ENCODE assay signal across 13 mouse cellular contexts in genomic region chr7:70929935-70930334, GRCm38 (mm10).
DNase-seq lines count a peak whose midpoint lies in the region; ATAC-seq lines count a peak whose summit lies in the region.
"Had no signal": no experiment of that assay in that cellular context is flagged by ENCODE, and none has a peak within 500 bp of the region (broad histone marks: within the 10 kb centered on the region; RNA-seq: fewer than 3 reads in every experiment).

No protein-coding gene starts in this region.

- peak overlapping the region; percentile 16; the same call in 1 of the 2 replicates for H3K4me2 ChIP-seq in heart, embryonic 15.5 days
- no peak overlapping the region for H3K4me2 ChIP-seq in embryonic facial prominence, embryonic 11.5 days (ENCODE audit: low read depth, low read length)
- peak overlapping the region; percentile 44 for H3K4me2 ChIP-seq in hindbrain, embryonic 13.5 days
- H3K4me2 ChIP-seq in neural tube, embryonic 12.5 days (replicated peaks) = peak overlapping the region; percentile 45
- no peak overlapping the region for H3K4me2 ChIP-seq in kidney, embryonic 14.5 days (replicated peaks; ENCODE audit: low read depth, low read length)
- H3K4me2 ChIP-seq: stomach, embryonic 15.5 days had no signal

- WGBS in heart, embryonic 15.5 days = 60% methylated on average over 11 of the region's 11 CpGs
- WGBS in embryonic facial prominence, embryonic 11.5 days = 26% methylated on average over 11 of the region's 11 CpGs
- WGBS in hindbrain, embryonic 13.5 days = 16% methylated on average over 11 of the region's 11 CpGs
- 21% methylated on average over 11 of the region's 11 CpGs for WGBS in neural tube, embryonic 12.5 days
- 80% methylated on average over 11 of the region's 11 CpGs for WGBS in kidney, embryonic 14.5 days

- H3K4me3 ChIP-seq in heart, embryonic 15.5 days = no peak overlapping the region; the same call in 1 of the 2 replicates
- H3K4me3 ChIP-seq in embryonic facial prominence, embryonic 11.5 days (ENCODE audit: low read depth, low read length) = no peak overlapping the region
- peak overlapping the region; percentile 19 for H3K4me3 ChIP-seq in hindbrain, embryonic 13.5 days
- no peak overlapping the region for H3K4me3 ChIP-seq in neural tube, embryonic 12.5 days
- no peak overlapping the region for H3K4me3 ChIP-seq in kidney, embryonic 14.5 days (ENCODE audit: low read length)
- H3K4me3 ChIP-seq: erythroblast, embryonic 14.5 days; stomach, embryonic 15.5 days had no signal

- H3K9me3 ChIP-seq in heart, embryonic 15.5 days (replicated peaks) = peaks cover 4% of the 10 kb centered on the region
- H3K9me3 ChIP-seq in embryonic facial prominence, embryonic 11.5 days (replicated peaks; ENCODE audit: control insufficient read depth, low read length) = no peaks in the 10 kb centered on the region
- H3K9me3 ChIP-seq in hindbrain, embryonic 13.5 days = peaks cover 12% of the 10 kb centered on the region; the same call in 1 of the 2 replicates
- H3K9me3 ChIP-seq in neural tube, embryonic 12.5 days = no peaks in the 10 kb centered on the region
- H3K9me3 ChIP-seq in kidney, embryonic 14.5 days (ENCODE audit: control insufficient read depth, low read length) = no peaks in the 10 kb centered on the region

- no peaks in the 10 kb centered on the region for H3K4me1 ChIP-seq in heart, embryonic 15.5 days (replicated peaks)
- H3K4me1 ChIP-seq in embryonic facial prominence, embryonic 11.5 days (ENCODE audit: control insufficient read depth, insufficient read depth, low read length) = no peaks in the 10 kb centered on the region
- H3K4me1 ChIP-seq in hindbrain, embryonic 13.5 days (replicated peaks) = peaks cover 12% of the 10 kb centered on the region
- 0 out of 2 replicates have a peak, but pooled peaks cover 6% of the 10 kb centered on the region for H3K4me1 ChIP-seq in neural tube, embryonic 12.5 days
- no peaks in the 10 kb centered on the region for H3K4me1 ChIP-seq in kidney, embryonic 14.5 days (ENCODE audit: control insufficient read depth, insufficient read depth, low read length)
- H3K4me1 ChIP-seq: stomach, embryonic 15.5 days had no signal

- no peak for ATAC-seq in heart, embryonic 15.5 days (replicated peaks; ENCODE audit: insufficient number of reproducible peaks, insufficient read depth, low FRiP score, low read depth)
- ATAC-seq in embryonic facial prominence, embryonic 11.5 days (replicated peaks; ENCODE audit: insufficient number of reproducible peaks, low FRiP score, low TSS enrichment, low read depth) = peak; percentile 82; the same call in 1 of the 2 replicates
- ATAC-seq in hindbrain, embryonic 13.5 days (ENCODE audit: low FRiP score) = peak; percentile 84
- peak; percentile 82 for ATAC-seq in neural tube, embryonic 12.5 days (ENCODE audit: low FRiP score, low read depth)
- no peak for ATAC-seq in kidney, embryonic 14.5 days (ENCODE audit: low FRiP score, low TSS enrichment)

- H3K36me3 ChIP-seq in heart, embryonic 15.5 days = no peaks in the 10 kb centered on the region
- no peaks in the 10 kb centered on the region for H3K36me3 ChIP-seq in embryonic facial prominence, embryonic 11.5 days (replicated peaks; ENCODE audit: control insufficient read depth, insufficient read depth, low read depth, low read length)
- H3K36me3 ChIP-seq in hindbrain, embryonic 13.5 days = no peaks in the 10 kb centered on the region
- H3K36me3 ChIP-seq in neural tube, embryonic 12.5 days = no peaks in the 10 kb centered on the region
- H3K36me3 ChIP-seq in kidney, embryonic 14.5 days (ENCODE audit: control insufficient read depth, insufficient read depth, low read length) = no peaks in the 10 kb centered on the region
- H3K36me3 ChIP-seq: stomach, embryonic 15.5 days had no signal

- DNase-seq in heart, adult 9 months (ENCODE audit: low spot score in 2 of 2) = no peak
- DNase-seq in embryonic facial prominence, embryonic 11.5 days (ENCODE audit: low spot score) = peak; percentile 52
- no peak for DNase-seq in left cerebral cortex, postnatal 4 days
- no peak for DNase-seq in layer of hippocampus, adult 8-10 months (ENCODE audit: low spot score in 2 of 2)
- DNase-seq: heart, adult 18-20 months; kidney, adult 18-20 months had no signal

- intact Hi-C loops in left cerebral cortex, postnatal 4 days (cut with DNase I) = no loop called here

- no peaks in the 10 kb centered on the region for H3K27me3 ChIP-seq in heart, embryonic 15.5 days
- no peaks in the 10 kb centered on the region for H3K27me3 ChIP-seq in embryonic facial prominence, embryonic 11.5 days (ENCODE audit: control insufficient read depth, insufficient read depth, low read length)
- no peaks in the 10 kb centered on the region for H3K27me3 ChIP-seq in hindbrain, embryonic 13.5 days
- H3K27me3 ChIP-seq in neural tube, embryonic 12.5 days (replicated peaks) = no peaks in the 10 kb centered on the region
- H3K27me3 ChIP-seq in kidney, embryonic 14.5 days (ENCODE audit: control insufficient read depth, insufficient read depth, low read length) = no peaks in the 10 kb centered on the region
- H3K27me3 ChIP-seq: stomach, embryonic 15.5 days had no signal

- no peak overlapping the region for H3K27ac ChIP-seq in heart, embryonic 15.5 days
- H3K27ac ChIP-seq in embryonic facial prominence, embryonic 11.5 days (replicated peaks; ENCODE audit: low read depth, low read length) = no peak overlapping the region
- no peak overlapping the region for H3K27ac ChIP-seq in hindbrain, embryonic 13.5 days
- H3K27ac ChIP-seq in neural tube, embryonic 12.5 days = no peak overlapping the region
- no peak overlapping the region for H3K27ac ChIP-seq in kidney, embryonic 14.5 days (ENCODE audit: low read depth, low read length)
- H3K27ac ChIP-seq: macrophage; stomach, embryonic 15.5 days had no signal

- no peak overlapping the region for H3K9ac ChIP-seq in heart, embryonic 15.5 days
- H3K9ac ChIP-seq in embryonic facial prominence, embryonic 11.5 days (replicated peaks; ENCODE audit: low read length) = no peak overlapping the region
- no peak overlapping the region for H3K9ac ChIP-seq in hindbrain, embryonic 13.5 days
- H3K9ac ChIP-seq in neural tube, embryonic 12.5 days = no peak overlapping the region
- H3K9ac ChIP-seq in kidney, embryonic 14.5 days (ENCODE audit: low read depth, low read length) = no peak overlapping the region
- H3K9ac ChIP-seq: stomach, embryonic 15.5 days had no signal

Comparison
In these comparisons a context has a peak if more than half of its experiments do, and no peak if none do; other contexts are left out.
1. ATAC-seq: peak in embryonic facial prominence, embryonic 11.5 days (single experiment), hindbrain, embryonic 13.5 days (single experiment) and neural tube, embryonic 12.5 days (single experiment); none in heart, embryonic 15.5 days (single experiment) and kidney, embryonic 14.5 days (single experiment).
2. H3K4me2 ChIP-seq: peak in heart, embryonic 15.5 days (single experiment), hindbrain, embryonic 13.5 days (single experiment) and neural tube, embryonic 12.5 days (single experiment); none in embryonic facial prominence, embryonic 11.5 days (single experiment) and kidney, embryonic 14.5 days (single experiment).